Mouse (Mus musculus) left cerebral cortex, adult 9 months (tissue): ENCODE data around the gene I830077J02Rik.
A peak's percentile ranks its signal among the peaks of the same experiment; 100 is the strongest.
"Not testable (repeated sequence)": the region's sequence is repeated elsewhere in the genome, so short reads cannot be mapped to it uniquely, and the experiment has no call there.

Experiments used
- DNase-seq, 2 experiments: peaks; one replicate each; pipeline ENCODE4 v3.0.0; 2022; ENCODE audit warnings: low spot score in 2 of 2

Gene I830077J02Rik

DNA sequence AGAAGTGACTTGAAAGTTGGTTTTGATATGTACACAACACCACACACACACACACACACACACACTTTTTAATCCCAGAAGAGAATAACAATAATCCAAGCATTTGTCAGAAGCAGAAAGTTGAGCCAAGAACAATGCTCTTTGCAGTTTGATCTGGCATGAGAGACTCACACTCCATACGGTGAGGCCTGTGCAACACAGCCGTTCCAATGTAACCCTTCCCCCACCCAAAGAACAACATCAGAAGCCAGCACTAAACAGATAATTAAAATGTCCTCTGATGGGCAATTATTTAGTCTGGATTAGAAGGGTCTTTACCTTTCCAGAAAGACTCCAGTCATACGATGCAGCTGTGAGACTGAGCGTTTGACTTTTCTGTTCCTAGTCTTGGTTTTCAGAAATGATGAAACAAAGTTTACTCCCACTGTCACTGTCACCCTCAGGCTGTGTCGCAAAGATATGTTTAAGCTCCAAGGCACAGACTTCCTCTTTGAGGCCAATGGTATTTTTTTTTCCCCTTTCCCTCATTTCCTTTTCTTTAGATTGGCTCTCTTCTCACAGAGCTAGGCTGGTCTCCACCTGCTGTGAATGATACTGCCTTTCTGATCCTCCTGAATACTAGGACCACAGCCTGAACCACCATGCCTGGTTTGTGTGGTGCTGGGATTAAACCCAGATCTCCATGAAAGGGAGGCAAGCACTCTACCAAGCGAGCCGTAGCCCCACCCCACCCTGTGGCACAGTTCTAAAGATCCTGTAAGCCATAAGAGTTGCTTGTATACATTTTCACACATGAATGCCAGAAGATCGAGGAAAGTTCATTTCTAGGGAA, at the start of gene I830077J02Rik:
Gene I830077J02Rik (minus strand): TSS at position 425 of the 832 bp plus-strand sequence.
- no peak for DNase-seq

DNA sequence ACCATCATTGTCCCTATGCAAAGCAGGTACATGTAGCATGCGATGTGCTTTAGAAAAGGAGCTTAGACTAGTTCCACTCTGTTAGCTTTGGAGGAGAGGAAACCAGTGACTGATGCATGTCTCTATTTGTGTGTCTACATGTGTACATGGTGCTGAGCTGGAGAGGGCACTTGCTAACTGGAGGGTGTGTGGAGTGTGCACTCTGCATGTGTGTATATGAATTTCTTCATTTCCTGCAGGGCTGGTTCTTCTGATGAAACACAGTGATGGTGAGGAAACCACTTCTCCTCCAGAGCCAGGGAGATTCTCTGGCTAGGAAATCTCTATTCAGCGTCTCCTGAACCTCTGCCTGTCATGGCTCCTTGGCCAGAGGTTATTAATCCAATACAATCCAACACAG, 41.7 kb upstream of the I830077J02Rik start:
- no peak for DNase-seq

DNA sequence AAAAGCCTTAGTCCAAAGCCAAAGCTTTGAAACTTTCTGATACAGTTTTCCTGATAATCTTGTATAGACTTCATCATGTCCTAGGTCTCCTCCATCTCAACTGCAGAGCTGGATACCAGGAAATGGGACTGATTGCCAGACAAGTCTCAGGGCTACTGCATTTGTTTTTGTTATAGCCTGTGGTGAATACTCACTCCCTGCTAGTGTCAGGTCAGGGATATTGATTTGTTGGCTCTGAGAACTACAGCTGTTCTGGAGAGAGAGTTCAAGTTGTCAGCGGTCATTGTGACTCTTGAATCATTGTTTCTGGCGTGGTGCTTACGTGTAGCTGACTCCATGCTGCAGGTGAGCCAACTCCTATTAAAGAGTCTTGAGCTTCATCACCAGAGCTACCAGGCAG, 40.9 kb upstream of the I830077J02Rik start, which contains the start of gene Ovgp1:
Gene Ovgp1 (plus strand): TSS at position 301 of the 400 bp plus-strand sequence.
- DNase-seq, result no peak

DNA sequence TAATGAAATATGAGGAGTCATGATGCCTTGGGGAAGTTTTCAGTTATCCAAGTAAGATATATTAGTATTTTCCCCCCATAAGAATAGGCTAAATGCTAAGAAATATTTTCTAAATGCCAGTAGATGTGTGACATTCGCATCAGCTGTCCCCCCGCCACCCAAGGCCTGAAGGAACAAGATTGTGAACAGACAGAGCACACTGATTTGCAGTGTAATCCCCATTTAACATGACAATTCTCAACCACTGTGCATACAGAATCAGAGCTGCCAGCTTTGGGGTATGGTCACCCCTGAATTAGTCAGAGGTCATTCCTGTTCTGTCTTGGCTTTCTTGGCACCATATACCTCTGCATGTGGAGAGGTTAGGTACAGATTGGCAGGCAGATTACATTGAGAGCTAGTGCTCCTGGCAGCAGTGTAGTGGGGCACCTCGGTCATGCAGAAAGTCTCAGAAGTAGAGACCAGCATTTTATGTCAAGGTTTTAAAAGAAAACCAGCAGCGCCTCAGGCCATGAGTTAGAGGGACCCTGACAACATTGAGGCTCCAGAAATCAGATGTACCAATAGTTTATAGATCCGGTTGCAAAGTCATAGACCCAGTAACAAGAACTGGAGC, 39.5 kb upstream of the I830077J02Rik start:
- no peak for DNase-seq

DNA sequence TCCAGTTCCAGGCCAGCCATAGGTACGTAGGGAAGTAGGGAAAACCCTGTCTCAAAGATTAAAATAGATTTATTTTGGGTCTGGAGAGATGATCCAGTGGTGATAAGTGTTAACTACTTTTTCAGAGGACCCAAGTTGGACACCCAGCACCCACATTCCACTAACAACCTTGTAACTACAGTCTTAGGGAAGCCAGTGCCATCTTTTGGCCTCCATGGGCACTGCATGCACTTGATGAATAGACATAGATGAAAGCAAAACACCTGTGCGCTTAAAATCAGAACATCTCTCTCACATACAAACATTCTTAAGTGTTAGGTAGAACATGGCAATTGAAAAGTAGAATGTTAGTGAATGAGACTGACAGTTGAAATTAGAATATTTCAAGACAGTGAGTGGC, 28.2 kb upstream of the I830077J02Rik start:
- no peak for DNase-seq

DNA sequence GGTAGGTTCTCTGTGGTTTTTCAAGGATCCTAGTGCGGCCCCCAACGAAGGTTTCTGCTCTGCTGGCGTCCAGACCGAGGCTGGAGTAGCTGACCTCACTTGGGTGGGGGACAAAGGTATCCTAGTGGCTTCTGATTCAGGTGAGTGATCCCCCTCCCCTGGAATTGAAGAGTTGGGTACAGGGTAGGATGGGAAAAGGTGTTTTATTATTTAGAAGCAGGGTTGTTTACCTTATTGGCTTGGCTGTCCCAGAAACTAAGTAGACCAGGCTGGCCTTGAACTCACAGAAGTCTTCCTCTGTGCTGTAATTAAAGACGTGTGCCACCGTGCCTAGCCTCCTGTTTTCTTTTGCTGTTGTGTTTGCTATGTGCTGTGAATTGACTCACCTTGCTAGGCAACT, 27.5 kb upstream of the I830077J02Rik start, which contains the start of gene Atp5f1:
Gene Atp5f1 (minus strand): TSS at position 101 of the 400 bp plus-strand sequence.
- DNase-seq, result no peak

DNA sequence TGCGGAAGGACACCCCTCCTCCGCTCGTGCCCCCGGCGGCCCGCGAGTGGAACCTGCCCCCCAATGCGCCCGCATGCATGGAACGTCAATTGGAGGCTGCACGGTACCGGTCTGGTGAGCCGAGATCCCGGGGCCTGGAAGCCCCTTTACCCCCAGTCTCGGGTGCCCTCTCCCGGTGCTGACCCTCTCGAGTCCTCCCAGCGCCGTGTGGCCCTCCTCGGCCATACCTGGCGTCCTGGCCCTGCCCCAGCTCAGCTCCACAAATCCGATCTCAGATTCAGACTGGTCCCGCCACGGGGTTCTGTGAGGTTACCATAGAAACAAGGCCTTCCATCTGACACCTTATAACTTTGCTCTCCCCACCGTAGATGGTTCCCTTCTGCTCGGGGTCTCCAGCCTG, 27.1 kb upstream of the I830077J02Rik start:
- peak in 1 of 2 experiments; percentile 23 for DNase-seq

DNA sequence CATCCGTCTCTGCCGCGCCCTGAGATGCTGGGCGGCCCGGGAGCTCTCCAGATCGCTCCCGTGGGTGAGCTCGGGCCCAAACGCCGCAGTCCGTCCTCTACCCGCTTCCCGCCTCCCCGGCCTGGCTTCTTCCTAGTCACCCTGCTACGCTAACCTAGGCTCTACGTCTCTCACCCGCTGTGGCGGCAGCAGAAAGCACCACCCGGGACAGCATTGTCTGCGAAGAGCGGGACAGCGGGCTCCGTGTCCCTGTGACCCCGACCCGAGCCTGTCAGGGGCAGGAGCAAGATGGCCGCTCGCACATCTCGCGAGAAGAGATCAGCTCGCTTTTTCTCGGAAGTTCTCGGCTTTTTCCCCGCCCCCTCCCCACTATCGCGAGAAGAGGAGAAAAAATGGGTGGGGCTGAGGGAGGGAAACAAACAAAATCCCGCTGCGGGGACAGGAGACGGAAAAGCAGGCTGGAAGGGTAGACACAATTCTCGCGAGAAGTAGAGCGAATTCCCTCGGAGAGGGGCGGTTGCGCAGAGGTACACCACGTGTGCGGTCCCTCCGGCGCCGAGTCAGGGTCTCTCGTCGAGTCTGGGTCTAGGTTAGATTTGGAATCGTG, 26.6 kb upstream of the I830077J02Rik start, which contains the start of gene Wdr77:
Gene Wdr77 (plus strand): TSS at position 396 of the 607 bp plus-strand sequence.
- peak; percentile 90 to 95 for DNase-seq

DNA sequence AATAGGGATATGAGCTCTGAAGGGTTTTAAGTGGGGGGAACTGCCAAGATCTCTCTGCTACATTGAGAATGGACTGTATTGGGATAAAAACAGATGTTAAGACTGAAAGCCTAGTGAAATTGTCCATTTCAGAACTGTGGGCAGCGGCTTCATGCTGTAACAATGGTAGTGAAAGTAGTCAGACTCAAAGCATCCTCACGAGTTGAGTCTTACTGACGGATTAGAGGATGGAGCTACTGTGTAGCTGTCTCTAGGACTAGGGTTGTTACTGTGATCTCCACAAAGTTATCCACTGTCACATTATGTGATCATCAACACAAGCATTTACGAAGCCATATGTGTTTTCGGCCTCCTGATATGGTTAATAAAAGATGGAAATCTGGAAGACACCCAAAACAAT, 25.7 kb upstream of the I830077J02Rik start:
- DNase-seq, result no peak

DNA sequence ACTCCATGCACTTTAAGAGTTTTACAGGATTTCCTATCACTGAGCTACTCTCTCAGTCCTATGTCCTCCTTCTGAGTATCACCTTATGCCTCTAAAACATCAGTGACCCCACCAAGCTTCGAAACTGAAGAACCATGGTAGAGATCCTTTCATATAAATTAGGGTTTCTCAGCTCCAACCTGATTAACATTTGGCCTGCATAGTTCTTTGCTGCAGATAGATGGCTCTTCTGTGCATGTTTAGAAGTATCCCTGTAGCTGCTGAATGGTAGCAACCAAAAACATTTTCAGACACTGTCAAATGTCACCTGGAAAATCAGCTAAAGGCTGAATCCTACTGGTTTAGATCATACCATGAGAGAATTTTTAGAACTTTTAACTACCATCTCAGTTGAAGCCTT, 24.8 kb upstream of the I830077J02Rik start:
- no peak for DNase-seq

DNA sequence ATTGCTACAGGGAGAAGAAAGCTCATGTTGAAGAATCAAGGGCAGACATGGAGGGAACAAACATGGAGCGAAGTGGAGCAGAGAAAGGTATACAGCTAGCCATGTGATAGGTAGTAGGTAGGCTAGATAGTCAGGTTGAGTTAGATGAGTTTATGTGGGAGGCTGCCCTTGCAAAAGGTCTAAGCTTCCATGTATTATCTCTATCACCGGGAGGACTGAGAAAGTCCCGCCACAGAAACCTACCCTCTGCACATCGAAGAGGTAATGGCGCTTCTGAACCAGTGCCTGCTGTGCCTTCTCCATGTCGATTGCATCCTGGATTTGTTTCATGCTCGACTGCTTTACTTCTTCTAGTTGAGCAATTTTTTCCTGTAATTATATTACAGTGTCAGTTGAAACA, 18.9 kb upstream of the I830077J02Rik start:
- no peak for DNase-seq

DNA sequence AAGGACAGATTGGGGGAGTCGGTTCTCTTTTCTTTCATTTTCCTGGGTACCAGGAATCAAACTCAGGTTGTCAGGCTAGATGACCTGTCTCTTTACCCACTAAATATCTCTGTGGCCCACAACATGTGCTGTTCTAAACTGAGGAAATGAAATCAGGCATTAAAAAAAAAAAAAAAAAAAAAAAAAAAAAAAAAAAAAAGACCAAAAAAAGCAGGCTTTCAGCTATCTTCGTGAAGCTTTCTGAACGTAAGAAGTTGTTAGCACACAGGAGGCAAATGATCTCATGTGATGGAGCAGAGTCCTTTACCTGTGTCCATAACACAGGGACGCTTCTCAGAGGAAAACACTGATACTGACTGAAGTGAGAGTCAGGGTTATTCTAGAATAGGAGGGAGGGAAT, 3.6 kb upstream of the I830077J02Rik start:
- no peak for DNase-seq

DNA sequence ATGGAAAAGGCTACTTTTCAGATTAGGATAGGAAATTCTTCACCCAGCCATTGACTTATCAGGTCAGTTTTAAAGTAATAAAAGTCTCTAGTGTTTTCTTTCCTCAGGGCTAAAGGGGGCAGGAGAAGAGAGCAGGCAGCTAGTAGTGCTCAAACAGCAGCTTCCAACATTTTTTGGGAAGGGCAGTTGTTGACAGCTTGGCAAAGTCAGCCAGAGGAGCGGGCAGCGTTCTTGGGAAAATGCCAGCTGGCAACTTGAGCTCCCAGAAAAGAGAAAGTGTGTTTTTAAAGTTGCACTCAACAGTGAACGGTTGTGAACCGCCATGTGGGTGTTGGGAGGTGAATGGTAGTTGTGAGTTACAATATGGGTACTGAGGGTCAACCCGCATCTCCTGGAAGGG, 2.6 kb upstream of the I830077J02Rik start:
- DNase-seq, result no peak

DNA sequence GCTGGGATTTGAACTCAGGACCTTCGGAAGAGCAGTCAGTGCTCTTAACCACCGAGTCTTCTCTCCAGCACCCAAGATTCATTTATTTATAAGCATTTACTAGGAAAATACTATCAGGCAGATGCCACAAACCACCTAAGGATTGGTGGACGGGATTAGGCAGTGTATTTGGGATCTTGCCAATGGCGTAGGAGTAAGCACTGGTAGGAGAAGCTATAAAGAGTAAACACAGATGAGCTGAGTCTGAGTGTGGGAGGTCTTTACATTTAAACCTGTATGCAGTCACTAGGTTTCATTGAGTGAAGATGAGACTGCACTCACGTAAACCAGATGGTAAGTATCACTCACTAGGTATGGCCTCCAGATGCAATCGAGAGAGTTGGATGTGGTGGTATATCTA, 1.5 kb upstream of the I830077J02Rik start:
- DNase-seq, result peak in 1 of 2 experiments; percentile 39

DNA sequence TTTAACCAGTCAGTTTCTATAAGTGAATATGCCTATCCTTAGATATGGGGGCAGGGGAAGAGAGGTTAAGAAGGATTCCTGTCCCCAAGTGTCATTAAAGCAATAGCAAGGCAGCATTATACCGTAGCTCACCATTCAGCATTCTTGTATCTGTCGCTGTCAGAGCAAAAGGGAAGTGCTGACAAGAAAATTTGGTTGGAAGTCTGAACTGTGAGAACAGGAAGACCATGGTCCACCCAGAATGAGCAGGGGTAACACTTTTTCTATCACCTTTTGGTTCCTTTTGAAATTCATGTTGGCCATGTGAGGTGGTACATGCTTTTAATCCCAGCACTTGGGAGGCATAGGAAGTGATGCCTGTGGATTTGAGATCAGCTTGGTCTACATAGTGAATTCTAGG, 1.4 kb downstream of the I830077J02Rik start:
- no peak for DNase-seq

DNA sequence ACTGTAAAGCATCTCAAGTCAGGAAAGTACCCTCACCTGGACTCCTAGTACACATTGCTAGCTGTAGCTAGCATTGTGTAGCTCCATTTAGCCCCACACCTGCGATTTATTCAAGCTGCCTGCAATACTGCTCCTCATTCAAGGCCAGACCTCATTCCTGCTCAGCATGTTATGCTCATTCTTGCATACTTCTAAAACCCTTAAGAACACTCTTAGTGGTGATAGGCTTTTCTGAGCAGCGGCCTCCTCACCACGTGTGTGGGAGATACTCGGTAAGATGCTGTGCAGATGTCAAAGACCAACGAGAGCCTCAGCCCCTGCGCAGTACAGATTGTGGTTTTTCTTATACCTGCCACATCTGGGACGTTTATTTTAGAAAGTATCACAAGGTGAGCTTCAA, 2.6 kb downstream of the I830077J02Rik start:
- no peak for DNase-seq

DNA sequence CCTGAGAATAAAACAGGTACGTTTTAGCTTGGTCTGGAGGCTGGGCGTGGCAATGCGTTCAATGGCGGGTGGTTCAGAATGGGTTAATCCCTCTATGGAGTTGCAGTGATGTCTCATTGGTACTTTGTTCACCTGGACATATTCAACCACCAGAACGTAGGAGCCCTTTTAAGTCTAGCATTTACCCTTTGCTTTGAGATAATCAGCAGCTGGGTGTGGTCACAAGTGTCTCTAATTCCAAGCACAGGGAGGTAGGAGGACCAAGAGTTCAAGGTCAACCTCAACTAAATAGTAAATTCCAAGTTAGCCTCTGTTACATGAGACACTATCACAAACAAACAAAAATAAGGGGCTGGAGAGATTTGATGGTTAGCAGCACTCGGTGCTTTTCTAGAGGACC, 3.7 kb downstream of the I830077J02Rik start:
- DNase-seq, result no peak

DNA sequence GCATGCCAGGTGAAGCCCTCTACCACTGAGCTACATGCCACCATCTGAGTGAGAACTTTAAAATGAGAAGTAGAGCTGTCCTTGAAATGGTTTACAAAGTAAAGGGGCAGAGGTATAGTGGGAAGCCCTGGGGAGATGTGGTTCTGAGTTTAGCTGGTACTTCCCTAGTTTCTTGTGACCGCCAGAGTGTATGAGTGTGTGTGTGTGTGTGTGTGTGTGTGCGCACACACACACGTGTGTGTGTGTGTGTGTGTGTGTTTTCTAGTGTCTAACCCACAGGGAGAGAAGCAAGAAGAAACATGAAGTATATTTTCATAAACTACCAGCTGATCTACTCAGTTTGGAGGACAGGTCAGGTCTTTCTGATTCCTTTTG, 4.3 kb downstream of the I830077J02Rik start:
- DNase-seq, result no peak

DNA sequence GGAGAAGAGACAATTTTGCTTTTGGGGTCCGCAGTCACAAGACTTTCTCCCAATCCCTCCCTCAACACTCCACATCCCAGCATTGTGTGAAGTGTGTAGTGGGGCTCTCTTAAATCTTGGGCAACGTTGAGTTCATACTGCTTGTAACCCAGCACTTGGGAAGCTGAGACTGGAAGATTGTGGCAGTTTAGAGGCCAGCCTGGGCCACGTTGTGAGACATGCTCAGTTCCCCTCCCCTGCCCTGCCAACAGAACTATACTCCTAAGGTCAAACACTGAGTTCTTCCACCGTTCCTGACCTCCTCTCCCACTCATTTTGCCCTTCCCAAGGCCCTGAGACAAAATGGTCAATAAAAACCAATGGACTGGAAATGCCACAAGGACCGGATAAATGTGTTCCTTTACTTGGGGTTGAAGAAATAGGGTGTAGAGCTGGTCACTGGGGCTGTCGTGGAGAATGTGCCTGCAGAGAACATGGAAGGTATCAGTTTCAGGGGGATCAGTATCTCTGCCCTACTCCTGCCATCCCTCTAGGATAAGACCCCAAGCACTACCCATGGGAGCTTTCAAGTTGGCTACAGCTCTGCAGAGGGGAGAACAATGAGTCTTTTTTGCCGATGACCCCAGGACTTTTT, 4.8 kb downstream of the I830077J02Rik start:
- no peak for DNase-seq

DNA sequence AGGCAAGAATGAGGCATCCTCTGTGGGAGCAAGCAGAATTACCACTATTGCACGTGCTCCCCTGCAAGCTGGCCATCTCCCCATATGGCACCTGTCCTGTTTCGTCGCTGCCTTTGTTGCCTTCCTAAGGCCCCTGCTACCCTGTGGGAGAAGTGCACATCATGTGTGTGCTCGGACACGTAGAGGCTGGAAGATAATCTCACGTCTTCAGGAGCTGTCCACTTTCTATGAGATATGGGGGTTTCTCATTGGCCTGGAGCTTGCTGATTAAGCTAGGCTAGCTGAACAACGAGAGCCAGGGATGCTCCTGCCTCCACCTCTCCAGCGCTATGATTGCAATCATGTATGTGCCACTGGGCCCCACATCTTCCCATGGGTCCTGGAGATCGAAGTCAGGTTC, 7.8 kb downstream of the I830077J02Rik start:
- no peak for DNase-seq

DNA sequence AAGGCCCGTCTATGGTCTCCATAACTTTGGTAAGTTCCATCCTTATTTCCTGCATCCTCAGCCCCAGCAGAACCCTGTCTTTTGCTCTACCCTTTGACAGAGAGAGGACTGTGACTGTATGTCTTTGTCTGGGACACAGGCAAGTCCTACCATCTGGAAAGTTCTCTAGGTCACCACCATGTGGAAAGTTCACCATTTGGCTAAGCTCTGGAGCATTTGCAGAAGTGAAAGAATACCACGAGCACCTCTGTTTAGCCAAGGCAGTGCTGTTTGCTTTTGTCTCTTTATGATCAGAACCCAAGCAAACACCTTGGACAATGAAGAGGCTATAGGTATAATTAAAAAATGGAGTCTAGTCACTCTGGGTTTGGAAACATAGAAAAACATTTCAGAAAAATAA, 10.5 kb downstream of the I830077J02Rik start:
- no peak for DNase-seq

DNA sequence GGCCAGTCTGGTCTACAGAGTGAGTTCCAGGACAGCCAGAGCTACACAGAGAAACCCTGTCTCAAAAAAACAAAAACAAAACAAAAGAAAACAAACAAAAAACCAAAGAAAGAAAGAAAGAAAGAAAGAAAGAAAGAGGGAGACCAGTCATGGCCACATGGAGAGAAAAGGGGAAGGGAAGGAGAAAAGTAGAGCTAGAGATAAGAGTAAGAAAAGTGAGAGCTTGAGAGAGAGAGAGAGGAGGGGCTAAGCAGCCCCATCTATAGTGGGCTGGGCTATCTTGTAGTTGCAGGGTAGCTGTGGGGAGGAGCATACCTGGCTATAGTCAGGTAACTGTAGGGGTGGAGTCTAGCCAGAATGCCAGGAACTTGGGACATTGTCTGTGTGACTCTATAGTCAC, 11.7 kb downstream of the I830077J02Rik start:
- not testable (repeated sequence) for DNase-seq
